Mouse (Mus musculus): Measurements from ENCODE around the gene Phf13.

The Phf13 gene

GRCm38 (mm10) chr4:151989110-151989488 lies 7.0 kb downstream of the Phf13 start:
- peaks cover 89% of the 10 kb centered on the region for H3K4me1 ChIP-seq (replicated peaks; ENCODE audit: low read depth, low read length)
- TF ChIP-seq POU5F1 (IDR thresholded peaks at IDR 0.05; ENCODE audit: borderline replicate concordance, low read length) (no peak), NANOG (IDR thresholded peaks at IDR 0.05; ENCODE audit: borderline replicate concordance, low read length) (no peak), CTCF (conservative IDR thresholded peaks at IDR 0.05; ENCODE audit: low read length) (no peak)
- H3K4me3 ChIP-seq (replicated peaks; ENCODE audit: low read length): peak overlapping the region; percentile 91
- no peaks in the 10 kb centered on the region for H3K9me3 ChIP-seq (ENCODE audit: low read length)
- H3K27me3 ChIP-seq (ENCODE audit: insufficient read depth, low read length): peaks cover 10% of the 10 kb centered on the region
- peaks cover 59% of the 10 kb centered on the region for H3K36me3 ChIP-seq (ENCODE audit: insufficient read depth, low read length)

- Histone ChIP-seq H3K27me3 (ENCODE audit: insufficient read depth, low read length) (peaks cover 5% of the 10 kb centered on the region), H3K4me3 (replicated peaks; ENCODE audit: low read length) (peak within 1 kb of the TSS; percentile 91)
- TF ChIP-seq CTCF (conservative IDR thresholded peaks at IDR 0.05; ENCODE audit: low read length): no peak
- no peak for TF ChIP-seq POU5F1 (IDR thresholded peaks at IDR 0.05; ENCODE audit: borderline replicate concordance, low read length)
- TF ChIP-seq NANOG (IDR thresholded peaks at IDR 0.05; ENCODE audit: borderline replicate concordance, low read length): no peak
Observed at GRCm38 (mm10) chr4:151988342-151989109, 7.5 kb downstream of the Phf13 start, which contains the start of gene Thap3. Thap3 (minus strand) TSS chr4:151988997.

GRCm38 (mm10) chr4:151988014-151988341 lies 8.1 kb downstream of the Phf13 start:
- H3K4me3 ChIP-seq (replicated peaks; ENCODE audit: low read length): peak overlapping the region; percentile 91
- H3K4me1 ChIP-seq (replicated peaks; ENCODE audit: low read depth, low read length): peaks cover 89% of the 10 kb centered on the region
- no peaks in the 10 kb centered on the region for H3K27me3 ChIP-seq (ENCODE audit: insufficient read depth, low read length)
- no peak for TF ChIP-seq CTCF (conservative IDR thresholded peaks at IDR 0.05; ENCODE audit: low read length)
- TF ChIP-seq NANOG (IDR thresholded peaks at IDR 0.05; ENCODE audit: borderline replicate concordance, low read length): no peak
- no peak for TF ChIP-seq POU5F1 (IDR thresholded peaks at IDR 0.05; ENCODE audit: borderline replicate concordance, low read length)
- H3K36me3 ChIP-seq (ENCODE audit: insufficient read depth, low read length): peaks cover 58% of the 10 kb centered on the region
- H3K9me3 ChIP-seq (ENCODE audit: low read length): no peaks in the 10 kb centered on the region

More at GRCm38 (mm10) chr4:151988342-151989109, 7.5 kb downstream of the Phf13 start, which contains the start of gene Thap3:
- H3K36me3 ChIP-seq (ENCODE audit: insufficient read depth, low read length): peaks cover 58% of the 10 kb centered on the region
- H3K4me1 ChIP-seq (replicated peaks; ENCODE audit: low read depth, low read length): peaks cover 89% of the 10 kb centered on the region
- no peaks in the 10 kb centered on the region for H3K9me3 ChIP-seq (ENCODE audit: low read length)

GRCm38 (mm10) chr4:151986650-151987049 lies 9.4 kb downstream of the Phf13 start:
- TF ChIP-seq CTCF (conservative IDR thresholded peaks at IDR 0.05; ENCODE audit: low read length): no peak
- TF ChIP-seq NANOG (IDR thresholded peaks at IDR 0.05; ENCODE audit: borderline replicate concordance, low read length): no peak
- TF ChIP-seq POU5F1 (IDR thresholded peaks at IDR 0.05; ENCODE audit: borderline replicate concordance, low read length): no peak
- peaks cover 89% of the 10 kb centered on the region for H3K4me1 ChIP-seq (replicated peaks; ENCODE audit: low read depth, low read length)
- H3K9me3 ChIP-seq (ENCODE audit: low read length): no peaks in the 10 kb centered on the region
- no peaks in the 10 kb centered on the region for H3K27me3 ChIP-seq (ENCODE audit: insufficient read depth, low read length)
- peaks cover 58% of the 10 kb centered on the region for H3K36me3 ChIP-seq (ENCODE audit: insufficient read depth, low read length)
- H3K4me3 ChIP-seq (replicated peaks; ENCODE audit: low read length): peak overlapping the region; percentile 32; the same call in 1 of the 2 replicates

- Histone ChIP-seq H3K4me3 (replicated peaks; ENCODE audit: low read length) (peak overlapping the region; percentile 26), H3K27me3 (ENCODE audit: insufficient read depth, low read length) (no peaks in the 10 kb centered on the region), H3K9me3 (ENCODE audit: low read length) (no peaks in the 10 kb centered on the region), H3K4me1 (replicated peaks; ENCODE audit: low read depth, low read length) (peaks cover 88% of the 10 kb centered on the region), H3K36me3 (ENCODE audit: insufficient read depth, low read length) (peaks cover 58% of the 10 kb centered on the region)
- TF ChIP-seq POU5F1 (IDR thresholded peaks at IDR 0.05; ENCODE audit: borderline replicate concordance, low read length) (no peak), NANOG (IDR thresholded peaks at IDR 0.05; ENCODE audit: borderline replicate concordance, low read length) (no peak), CTCF (conservative IDR thresholded peaks at IDR 0.05; ENCODE audit: low read length) (no peak)
Observed at GRCm38 (mm10) chr4:151985886-151986285, 10.2 kb downstream of the Phf13 start.

GRCm38 (mm10) chr4:151983560-151983959 lies 12.5 kb downstream of the Phf13 start:
- no peaks in the 10 kb centered on the region for H3K9me3 ChIP-seq (ENCODE audit: low read length)
- no peaks in the 10 kb centered on the region for H3K27me3 ChIP-seq (ENCODE audit: insufficient read depth, low read length)
- TF ChIP-seq CTCF (conservative IDR thresholded peaks at IDR 0.05; ENCODE audit: low read length): no peak
- TF ChIP-seq POU5F1 (IDR thresholded peaks at IDR 0.05; ENCODE audit: borderline replicate concordance, low read length): no peak
- TF ChIP-seq NANOG (IDR thresholded peaks at IDR 0.05; ENCODE audit: borderline replicate concordance, low read length): no peak
- peak overlapping the region; percentile 66 for H3K4me3 ChIP-seq (replicated peaks; ENCODE audit: low read length)
- peaks cover 69% of the 10 kb centered on the region for H3K4me1 ChIP-seq (replicated peaks; ENCODE audit: low read depth, low read length)
- H3K36me3 ChIP-seq (ENCODE audit: insufficient read depth, low read length): peaks cover 61% of the 10 kb centered on the region

GRCm38 (mm10) chr4:151983043-151983442 lies 13.0 kb downstream of the Phf13 start:
- Histone ChIP-seq H3K36me3 (ENCODE audit: insufficient read depth, low read length) (peaks cover 66% of the 10 kb centered on the region), H3K4me1 (replicated peaks; ENCODE audit: low read depth, low read length) (peaks cover 69% of the 10 kb centered on the region), H3K9me3 (ENCODE audit: low read length) (no peaks in the 10 kb centered on the region), H3K27me3 (ENCODE audit: insufficient read depth, low read length) (no peaks in the 10 kb centered on the region), H3K4me3 (replicated peaks; ENCODE audit: low read length) (peak overlapping the region; percentile 66)
- no peak for TF ChIP-seq NANOG (IDR thresholded peaks at IDR 0.05; ENCODE audit: borderline replicate concordance, low read length)
- TF ChIP-seq POU5F1 (IDR thresholded peaks at IDR 0.05; ENCODE audit: borderline replicate concordance, low read length): no peak
- TF ChIP-seq CTCF (conservative IDR thresholded peaks at IDR 0.05; ENCODE audit: low read length): no peak

- Histone ChIP-seq H3K4me1 (replicated peaks; ENCODE audit: low read depth, low read length) (peaks cover 68% of the 10 kb centered on the region), H3K4me3 (replicated peaks; ENCODE audit: low read length) (0 out of 2 replicates have a peak overlapping the region, but pooled peaks have one; percentile 8), H3K9me3 (ENCODE audit: low read length) (no peaks in the 10 kb centered on the region), H3K27me3 (ENCODE audit: insufficient read depth, low read length) (no peaks in the 10 kb centered on the region), H3K36me3 (ENCODE audit: insufficient read depth, low read length) (peaks cover 80% of the 10 kb centered on the region)
- peak; percentile 99 for TF ChIP-seq CTCF (conservative IDR thresholded peaks at IDR 0.05; ENCODE audit: low read length)
- TF ChIP-seq POU5F1 (IDR thresholded peaks at IDR 0.05; ENCODE audit: borderline replicate concordance, low read length): no peak
Observed at GRCm38 (mm10) chr4:151981363-151981762, 14.7 kb downstream of the Phf13 start.

Measured in E14TG2a.4 (cell line).